In the genomic region with DNA sequence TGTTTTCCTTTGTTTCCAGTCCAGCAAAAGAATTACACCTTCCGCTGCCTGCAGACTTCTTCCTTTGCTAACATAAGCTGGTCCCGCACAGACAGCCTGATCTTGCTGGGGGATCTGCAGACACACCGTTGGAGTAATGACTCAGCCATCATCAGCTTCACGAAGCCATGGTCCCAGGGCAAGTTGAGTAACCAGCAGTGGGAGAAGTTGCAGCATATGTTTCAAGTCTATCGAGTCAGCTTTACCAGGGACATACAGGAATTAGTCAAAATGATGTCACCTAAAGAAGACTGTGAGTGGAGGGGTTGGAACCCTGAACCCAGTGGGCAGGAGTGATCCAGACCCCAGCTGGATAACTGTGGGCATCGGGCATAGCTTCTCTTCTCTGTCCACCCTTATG, we compare ENCODE assay signal across 9 mouse cellular contexts. TPM values are rescaled to one million over a fixed set of nuclear protein-coding genes. Genes with fewer than 3 reads are reported as not detected.
A peak's percentile ranks its signal among the peaks of the same experiment; 100 is the strongest.
DNase-seq lines count a peak whose midpoint lies in the region; ATAC-seq and TF ChIP-seq lines count a peak whose summit lies in the region.
"Not testable (repeated sequence)": the region's sequence is repeated elsewhere in the genome, so short reads cannot be mapped to it uniquely, and the experiment has no call there.
"Had no signal": no experiment of that assay in that cellular context is flagged by ENCODE, and none has a peak within 500 bp of the region (broad histone marks: within the 10 kb centered on the region; RNA-seq: fewer than 3 reads in every experiment).

No protein-coding gene starts in this region.

- H3K4me2 ChIP-seq in forebrain, embryonic 12.5 days: peak overlapping the region; percentile 60
- peak overlapping the region; percentile 64 for H3K4me2 ChIP-seq in heart, embryonic 14.5 days (ENCODE audit: low read length)
- H3K4me2 ChIP-seq in intestine, embryonic 14.5 days (ENCODE audit: low read length): peak overlapping the region; percentile 46
- peak overlapping the region; percentile 46 for H3K4me2 ChIP-seq in limb, embryonic 15.5 days
- peak overlapping the region; percentile 64 for H3K4me2 ChIP-seq in lung, embryonic 16.5 days (ENCODE audit: low read depth, low read length)
- H3K4me2 ChIP-seq in midbrain, postnatal 0 days (ENCODE audit: low read depth, low read length, poor library complexity, severe bottlenecking): peak overlapping the region; percentile 61
- peak overlapping the region; percentile 54 for H3K4me2 ChIP-seq in stomach, postnatal 0 days (replicated peaks; ENCODE audit: low read depth)

- not testable (repeated sequence) for H3K36me3 ChIP-seq in forebrain, embryonic 12.5 days (replicated peaks); heart, embryonic 14.5 days (ENCODE audit: control insufficient read depth, insufficient read depth, low read length); intestine, embryonic 14.5 days (ENCODE audit: control insufficient read depth, insufficient read depth, low read length); limb, embryonic 15.5 days; lung, embryonic 16.5 days (ENCODE audit: control insufficient read depth, insufficient read depth, low read length); midbrain, postnatal 0 days (ENCODE audit: insufficient read depth, low read length); stomach, postnatal 0 days (ENCODE audit: control insufficient read depth, insufficient read depth, low read length)

- not testable (repeated sequence) for TF ChIP-seq POLR2A in brain, embryonic 14.5 days (IDR thresholded peaks at IDR 0.05; ENCODE audit: borderline replicate concordance, extremely low read depth, insufficient read depth, insufficient read length, poor library complexity, severe bottlenecking)

- H3K9ac ChIP-seq in forebrain, embryonic 12.5 days: peak overlapping the region; percentile 50; the same call in 1 of the 2 replicates
- peak overlapping the region; percentile 65 for H3K9ac ChIP-seq in heart, embryonic 14.5 days (ENCODE audit: low read length)
- H3K9ac ChIP-seq in intestine, embryonic 14.5 days (ENCODE audit: low read length): peak overlapping the region; percentile 48
- H3K9ac ChIP-seq in limb, embryonic 15.5 days; midbrain, postnatal 0 days (replicated peaks; ENCODE audit: low read length, poor library complexity, severe bottlenecking): not testable (repeated sequence)
- H3K9ac ChIP-seq in lung, embryonic 16.5 days (ENCODE audit: low read length): peak overlapping the region; percentile 64; the same call in 1 of the 2 replicates
- H3K9ac ChIP-seq in stomach, postnatal 0 days (ENCODE audit: low read length): peak overlapping the region; percentile 45; the same call in 1 of the 2 replicates

- not testable (repeated sequence) for H3K4me1 ChIP-seq in forebrain, embryonic 12.5 days; heart, embryonic 14.5 days (ENCODE audit: control insufficient read depth in 2 of 2, insufficient read depth in 2 of 2, low read length in 2 of 2); intestine, embryonic 14.5 days (replicated peaks; ENCODE audit: control insufficient read depth, insufficient read depth, low read length); limb, embryonic 15.5 days; lung, embryonic 16.5 days (replicated peaks; ENCODE audit: control insufficient read depth, insufficient read depth, low read length); midbrain, postnatal 0 days (ENCODE audit: insufficient read depth, low read length); stomach, postnatal 0 days (replicated peaks; ENCODE audit: control insufficient read depth, insufficient read depth)

- DNase-seq in brain, embryonic 14.5 days (ENCODE audit: low read depth): peak; percentile 37
- DNase-seq in intestine, embryonic 14.5 days (ENCODE audit: low spot score); midbrain, postnatal 0 days (ENCODE audit: low spot score); stomach, postnatal 0 days (ENCODE audit: low spot score): not testable (repeated sequence)

- TF ChIP-seq CTCF in brain, embryonic 14.5 days (IDR thresholded peaks at IDR 0.05; ENCODE audit: borderline replicate concordance, extremely low read depth, insufficient read depth, insufficient read length); midbrain, postnatal 0 days (IDR thresholded peaks at IDR 0.05); stomach, postnatal 0 days (IDR thresholded peaks at IDR 0.05; ENCODE audit: low read depth): not testable (repeated sequence)

- not testable (repeated sequence) for ATAC-seq in forebrain, embryonic 12.5 days (ENCODE audit: low FRiP score); heart, embryonic 14.5 days (ENCODE audit: insufficient number of reproducible peaks, insufficient read depth, low FRiP score, low read depth); intestine, embryonic 14.5 days (replicated peaks; ENCODE audit: low FRiP score, low TSS enrichment, low read depth); lung, embryonic 16.5 days (ENCODE audit: low read depth); midbrain, postnatal 0 days (ENCODE audit: low FRiP score)
- ATAC-seq in limb, embryonic 15.5 days (ENCODE audit: insufficient number of reproducible peaks, low FRiP score, low TSS enrichment, low read depth): 0 out of 2 replicates have a peak, but pooled peaks have one; percentile 44
- peak; percentile 29; the same call in 1 of the 2 replicates for ATAC-seq in stomach, postnatal 0 days (ENCODE audit: low FRiP score, low TSS enrichment)

- H3K9me3 ChIP-seq in forebrain, embryonic 12.5 days; heart, embryonic 14.5 days (ENCODE audit: control insufficient read depth, low read length); intestine, embryonic 14.5 days (ENCODE audit: control insufficient read depth, low read length); limb, embryonic 15.5 days; lung, embryonic 16.5 days (ENCODE audit: control insufficient read depth, low read length); midbrain, postnatal 0 days (ENCODE audit: low read length); stomach, postnatal 0 days (ENCODE audit: control insufficient read depth, low read length): not testable (repeated sequence)

- H3K4me3 ChIP-seq in forebrain, embryonic 12.5 days (replicated peaks): peak overlapping the region; percentile 38
- H3K4me3 ChIP-seq in heart, embryonic 14.5 days (ENCODE audit: control insufficient read depth in 1 of 2, insufficient read depth in 1 of 2, low read depth in 1 of 2, low read length in 2 of 2): peak overlapping the region; percentile 37 to 66
- H3K4me3 ChIP-seq in intestine, embryonic 14.5 days (ENCODE audit: low read depth, low read length): peak overlapping the region; percentile 35
- peak overlapping the region; percentile 31 for H3K4me3 ChIP-seq in limb, embryonic 15.5 days
- H3K4me3 ChIP-seq in lung, embryonic 16.5 days (ENCODE audit: low read length): peak overlapping the region; percentile 46
- peak overlapping the region; percentile 29 for H3K4me3 ChIP-seq in midbrain, postnatal 0 days (ENCODE audit: low read depth, low read length)
- not testable (repeated sequence) for H3K4me3 ChIP-seq in stomach, postnatal 0 days (ENCODE audit: low read depth, low read length)

- not testable (repeated sequence) for H3K27ac ChIP-seq in forebrain, embryonic 12.5 days; intestine, embryonic 14.5 days (ENCODE audit: low read depth); limb, embryonic 15.5 days; lung, embryonic 16.5 days (ENCODE audit: low read length); midbrain, postnatal 0 days (ENCODE audit: low read depth, low read length); stomach, postnatal 0 days (replicated peaks)
- peak overlapping the region in 1 of 2 experiments; percentile 37; a peak in 2 of 4 replicates for H3K27ac ChIP-seq in heart, embryonic 14.5 days (replicated peaks in 1 of 2; ENCODE audit: control insufficient read depth in 1 of 2, insufficient read depth in 1 of 2, low read depth in 2 of 2, low read length in 2 of 2)

- WGBS in forebrain, embryonic 12.5 days: 35% methylated on average over 6 of the region's 6 CpGs
- 41% methylated on average over 6 of the region's 6 CpGs for WGBS in heart, embryonic 14.5 days
- WGBS in intestine, embryonic 14.5 days: 35% methylated on average over 5 of the region's 6 CpGs
- 40% methylated on average over 6 of the region's 6 CpGs for WGBS in limb, embryonic 15.5 days
- 40% methylated on average over 4 of the region's 6 CpGs for WGBS in lung, embryonic 16.5 days
- WGBS in midbrain, postnatal 0 days: 28% methylated on average over 5 of the region's 6 CpGs
- 36% methylated on average over 5 of the region's 6 CpGs for WGBS in stomach, postnatal 0 days

- not testable (repeated sequence) for H3K27me3 ChIP-seq in forebrain, embryonic 12.5 days; heart, embryonic 14.5 days (ENCODE audit: control insufficient read depth, insufficient read depth, low read length); intestine, embryonic 14.5 days (replicated peaks; ENCODE audit: control insufficient read depth, insufficient read depth, low read length); limb, embryonic 15.5 days; lung, embryonic 16.5 days (ENCODE audit: control insufficient read depth, insufficient read depth, low read depth, low read length); midbrain, postnatal 0 days (ENCODE audit: insufficient read depth, low read length); stomach, postnatal 0 days (ENCODE audit: control insufficient read depth, insufficient read depth, low read length)

- not testable (repeated sequence) for TF ChIP-seq EP300 in stomach, postnatal 0 days (optimal IDR thresholded peaks at IDR 0.05)

RNA-seq across cellular contexts. Expression of a gene that starts 12.3 kb away (rescaled TPM):
- polyA plus RNA-seq in brain, embryonic 14.5 days (2012; rRNA removed): 47.8 and 78.6 TPM in 2 replicates
- polyA plus RNA-seq in forebrain, embryonic 12.5 days (2016; fragmentation: Nextera tagmentation; extraction: Ambion mirVana): 52.9 and 59.6 TPM in 2 replicates
- 60.3 and 62.3 TPM in 2 replicates for polyA plus RNA-seq in heart, embryonic 14.5 days (2014; fragmentation: Nextera tagmentation; extraction: Ambion mirVana)
- 40.8 and 42.4 TPM in 2 replicates for polyA plus RNA-seq in intestine, embryonic 14.5 days (2014; fragmentation: Nextera tagmentation; extraction: Ambion mirVana)
- polyA plus RNA-seq in limb, embryonic 15.5 days (2015; fragmentation: Nextera tagmentation; extraction: Ambion mirVana): 26.4 and 28.9 TPM in 2 replicates
- polyA plus RNA-seq in lung, embryonic 16.5 days (2015; fragmentation: Nextera tagmentation; extraction: Ambion mirVana): 37.7 and 38.6 TPM in 2 replicates
- total RNA-seq in midbrain, postnatal 0 days (2014; rRNA removed): 15.2 and 16.2 TPM in 2 replicates
- 17.4 and 21.3 TPM in 2 replicates for polyA plus RNA-seq in midbrain, postnatal 0 days (2015; fragmentation: Nextera tagmentation; extraction: Ambion mirVana)
- 10.7 and 12.1 TPM in 2 replicates for polyA plus RNA-seq in stomach, postnatal 0 days (2015; fragmentation: Nextera tagmentation; extraction: Ambion mirVana)
- polyA plus RNA-seq: G1E had no signal
